Mouse (Mus musculus) kidney, postnatal 0 days (tissue): ENCODE results near the gene Lamc3. TPM values are rescaled to one million over a fixed set of nuclear protein-coding genes. Genes with fewer than 3 reads are reported as not detected.

Experiments used
- ATAC-seq: fragments of 200-750 bp; cut with Nextera tagmentation; replicated peaks from 2 replicates; pipeline ENCODE4 v1.8.0; 2017; ENCODE audit warnings: low read depth, moderate number of reproducible peaks, moderate TSS enrichment, moderate library complexity; ENCODE audit not compliant: low FRiP score
- DNase-seq: peaks from one replicate; pipeline ENCODE4 v3.0.0-alpha.2; 2016; ENCODE audit warnings: low spot score
- H3K27ac ChIP-seq: fragments of 300-500 bp; sonication (generic); 2 replicates; pipeline ENCODE4 v1.5.1; 2014; ENCODE audit warnings: mild to moderate bottlenecking
- H3K27me3 ChIP-seq: fragments of 300-500 bp; sonication (generic); 2 replicates; pipeline ENCODE4 v1.6.1; 2014; ENCODE audit warnings: low read length, mixed read lengths; ENCODE audit not compliant: insufficient read depth
- H3K36me3 ChIP-seq: fragments of 300-500 bp; sonication (generic); 2 replicates; pipeline ENCODE4 v1.6.1; 2014; ENCODE audit warnings: low read length, mixed read lengths; ENCODE audit not compliant: insufficient read depth
- H3K4me1 ChIP-seq: fragments of 300-500 bp; sonication (generic); replicated peaks from 2 replicates; pipeline ENCODE4 v1.6.1; 2014; ENCODE audit warnings: antibody characterized with exemption, low read length, mixed read lengths; ENCODE audit not compliant: insufficient read depth
- H3K4me2 ChIP-seq: fragments of 300-500 bp; sonication (generic); 2 replicates; pipeline ENCODE4 v1.6.1; 2014; ENCODE audit warnings: mild to moderate bottlenecking, low read length, moderate library complexity, mixed read lengths
- H3K4me3 ChIP-seq: fragments of 300-500 bp; sonication (generic); replicated peaks from 2 replicates; pipeline ENCODE4 v1.5.1; 2014; ENCODE audit warnings: low read depth, low read length
- H3K9ac ChIP-seq: fragments of 300-500 bp; sonication (generic); 2 replicates; pipeline ENCODE4 v1.6.1; 2014; ENCODE audit warnings: low read depth, low read length
- H3K9me3 ChIP-seq: fragments of 300-500 bp; sonication (generic); replicated peaks from 2 replicates; pipeline ENCODE4 v1.6.1; 2016; ENCODE audit warnings: low read length, inconsistent platforms, mixed read lengths
- CTCF ChIP-seq: IDR thresholded peaks from 2 replicates; pipeline ENCODE4 v1.5.1; 2016; ENCODE audit warnings: antibody characterized with exemption, low read depth, mild to moderate bottlenecking, moderate library complexity
- WGBS: fragments of 180-500 bp; shearing (Covaris S2); extraction: QIAGEN DNeasy Blood & Tissue Kit; methylation state at CpG from one replicate; pipeline ENCODE4 v1.1.7; 2014; 5-methylcytosine and 5-hydroxymethylcytosine counted together
- polyA plus RNA-seq: library from polyadenylated mRNA; unstranded; fragments of >200 nt; fragmentation: Nextera tagmentation; extraction: Ambion mirVana; gene quantifications from 2 replicates; pipeline ENCODE4 v1.2.1, GENCODE M21; 2015

The Lamc3 gene
- polyA plus RNA-seq, 1 experiment from 2014 or later: 2.8 TPM

GRCm38 (mm10) chr2:31938298-31938697, 51.2 kb downstream of the Lamc3 start:
- DNase-seq: no peak
- no peak overlapping the region for H3K27ac ChIP-seq
- H3K4me1 ChIP-seq: no peaks in the 10 kb centered on the region
- no peak overlapping the region for H3K4me2 ChIP-seq
- H3K9ac ChIP-seq: no peak overlapping the region
- no peak overlapping the region for H3K4me3 ChIP-seq
- TF ChIP-seq CTCF: no peak
- no peak for ATAC-seq
- H3K9me3 ChIP-seq: no peaks in the 10 kb centered on the region
- H3K36me3 ChIP-seq: no peaks in the 10 kb centered on the region
- no peaks in the 10 kb centered on the region for H3K27me3 ChIP-seq
- 81% methylated on average over 1 of the region's 1 CpGs for WGBS

- Histone ChIP-seq H3K9ac (no peak overlapping the region), H3K4me3 (no peak overlapping the region), H3K4me1 (no peaks in the 10 kb centered on the region), H3K9me3 (no peaks in the 10 kb centered on the region), H3K27me3 (no peaks in the 10 kb centered on the region), H3K4me2 (no peak overlapping the region), H3K27ac (no peak overlapping the region), H3K36me3 (no peaks in the 10 kb centered on the region)
- TF ChIP-seq CTCF: no peak
- WGBS: 79% methylated on average over 4 of the region's 4 CpGs
- ATAC-seq (no peak), DNase-seq (no peak)
These were observed 55.9 kb downstream of the Lamc3 start for GRCm38 (mm10) chr2:31943011-31943410.

GRCm38 (mm10) chr2:31945580-31945979, 58.5 kb downstream of the Lamc3 start:
- no peaks in the 10 kb centered on the region for H3K9me3 ChIP-seq
- no peak overlapping the region for H3K27ac ChIP-seq
- H3K27me3 ChIP-seq: no peaks in the 10 kb centered on the region
- WGBS: 61% methylated on average over 2 of the region's 2 CpGs
- TF ChIP-seq CTCF: no peak
- no peaks in the 10 kb centered on the region for H3K4me1 ChIP-seq
- no peak overlapping the region for H3K4me3 ChIP-seq
- no peak overlapping the region for H3K4me2 ChIP-seq
- H3K36me3 ChIP-seq: no peaks in the 10 kb centered on the region
- H3K9ac ChIP-seq: no peak overlapping the region
- no peak for ATAC-seq
- no peak for DNase-seq

GRCm38 (mm10) chr2:31948392-31948791, 61.3 kb downstream of the Lamc3 start:
- peaks cover 8% of the 10 kb centered on the region for H3K4me1 ChIP-seq
- no peaks in the 10 kb centered on the region for H3K27me3 ChIP-seq
- DNase-seq (no peak), ATAC-seq (no peak)
- no peak overlapping the region for H3K27ac ChIP-seq
- H3K4me2 ChIP-seq: no peak overlapping the region
- TF ChIP-seq CTCF: no peak
- H3K4me3 ChIP-seq: no peak overlapping the region
- no peak overlapping the region for H3K9ac ChIP-seq
- no peaks in the 10 kb centered on the region for H3K9me3 ChIP-seq
- no peaks in the 10 kb centered on the region for H3K36me3 ChIP-seq
- WGBS: 63% methylated on average over 6 of the region's 6 CpGs

- Histone ChIP-seq H3K4me2 (no peak overlapping the region), H3K27me3 (no peaks in the 10 kb centered on the region), H3K27ac (no peak overlapping the region), H3K36me3 (no peaks in the 10 kb centered on the region), H3K9ac (no peak overlapping the region), H3K4me1 (peaks cover 8% of the 10 kb centered on the region), H3K9me3 (no peaks in the 10 kb centered on the region), H3K4me3 (no peak overlapping the region)
- TF ChIP-seq CTCF: no peak
- ATAC-seq: no peak
- 58% methylated on average over 6 of the region's 6 CpGs for WGBS
- no peak for DNase-seq
These were observed 61.7 kb downstream of the Lamc3 start for GRCm38 (mm10) chr2:31948801-31949200.

- peak; percentile 55; the same call in 1 of the 2 replicates for TF ChIP-seq CTCF
- DNase-seq (peak; percentile 85), ATAC-seq (peak; percentile 45)
- H3K4me1 ChIP-seq: peaks cover 17% of the 10 kb centered on the region
- H3K27ac ChIP-seq: peak within 1 kb of the TSS; percentile 77
- under 1% methylated on average over 64 of the region's 66 CpGs for WGBS
- peak within 1 kb of the TSS; percentile 80 for H3K4me3 ChIP-seq
- H3K27me3 ChIP-seq: no peaks in the 10 kb centered on the region
- peak within 1 kb of the TSS; percentile 85 for H3K9ac ChIP-seq
- no peaks in the 10 kb centered on the region for H3K36me3 ChIP-seq
- no peaks in the 10 kb centered on the region for H3K9me3 ChIP-seq
- peak within 1 kb of the TSS; percentile 96 for H3K4me2 ChIP-seq
These were observed 63.2 kb downstream of the Lamc3 start, which contains the start of gene Aif1l for GRCm38 (mm10) chr2:31950058-31950871. Aif1l (plus strand) TSS chr2:31950139.
